Mouse (Mus musculus): ENCODE data around the gene Cysltr1.

Gene Cysltr1

GRCm38 (mm10) chrX:106603386-106603785 lies at the start of gene Cysltr1:
TSS of gene Cysltr1 (minus strand) at chrX:106603679.
- DNase-seq (ENCODE audit: extremely low spot score, low spot score): peak; percentile 13

- no peak for DNase-seq (ENCODE audit: extremely low spot score, low spot score)
These were observed 31.5 kb upstream of the Cysltr1 start for GRCm38 (mm10) chrX:106634799-106635541.

GRCm38 (mm10) chrX:106633543-106633942 lies 30.1 kb upstream of the Cysltr1 start:
- no peak for DNase-seq (ENCODE audit: extremely low spot score, low spot score)

GRCm38 (mm10) chrX:106628514-106628913 lies 25.0 kb upstream of the Cysltr1 start:
- no peak for DNase-seq (ENCODE audit: extremely low spot score, low spot score)

- no peak for DNase-seq (ENCODE audit: extremely low spot score, low spot score)
These were observed 20.2 kb upstream of the Cysltr1 start for GRCm38 (mm10) chrX:106623667-106624066.

- no peak for DNase-seq (ENCODE audit: extremely low spot score, low spot score)
These were observed 19.0 kb upstream of the Cysltr1 start for GRCm38 (mm10) chrX:106622512-106622911.

GRCm38 (mm10) chrX:106602574-106603258 lies 763 bp downstream of the Cysltr1 start:
- DNase-seq (ENCODE audit: extremely low spot score, low spot score): peak; percentile 12

GRCm38 (mm10) chrX:106595904-106596303 lies 7.6 kb downstream of the Cysltr1 start:
- no peak for DNase-seq (ENCODE audit: extremely low spot score, low spot score)

GRCm38 (mm10) chrX:106593914-106594313 lies 9.6 kb downstream of the Cysltr1 start:
- no peak for DNase-seq (ENCODE audit: extremely low spot score, low spot score)

- DNase-seq (ENCODE audit: extremely low spot score, low spot score): no peak
These were observed 20.6 kb downstream of the Cysltr1 start, which contains the start of gene Gm5127 for GRCm38 (mm10) chrX:106582886-106583285. TSS of gene Gm5127 (plus strand) at chrX:106583186.

- no peak for DNase-seq (ENCODE audit: extremely low spot score, low spot score)
These were observed 21.3 kb downstream of the Cysltr1 start for GRCm38 (mm10) chrX:106582197-106582596.

GRCm38 (mm10) chrX:106580410-106580809 lies 23.1 kb downstream of the Cysltr1 start:
- DNase-seq (ENCODE audit: extremely low spot score, low spot score): no peak

- DNase-seq (ENCODE audit: extremely low spot score, low spot score): no peak
These were observed 24.5 kb downstream of the Cysltr1 start for GRCm38 (mm10) chrX:106578966-106579365.

GRCm38 (mm10) chrX:106555457-106555856 lies 48.0 kb downstream of the Cysltr1 start:
- no peak for DNase-seq (ENCODE audit: extremely low spot score, low spot score)

- no peak for DNase-seq (ENCODE audit: extremely low spot score, low spot score)
These were observed 67.1 kb downstream of the Cysltr1 start for GRCm38 (mm10) chrX:106536359-106536758.
